Mouse (Mus musculus) CH12.LX (cell line): ENCODE data around the gene Pkp4.

Experiments
- CTCF ChIP-seq, 2 experiments: IDR thresholded peaks in 1 of 2; conservative IDR thresholded peaks in 1 of 2; 2 replicates each; pipeline ENCODE4 v1.5.1; 2011 to 2012; ENCODE audit warnings: low read depth in 2 of 2, low read length in 2 of 2, improper control_type of control experiment in 1 of 2, inconsistent platforms in 1 of 2, mild to moderate bottlenecking in 1 of 2, moderate library complexity in 1 of 2
- ELF1 ChIP-seq: IDR thresholded peaks from 2 replicates; pipeline ENCODE4 v1.6.1; 2014; ENCODE audit warnings: low read depth, mild to moderate bottlenecking, inconsistent platforms, low read length, improper control_type of control experiment
- JUND ChIP-seq: conservative IDR thresholded peaks from 2 replicates; pipeline ENCODE4 v1.6.1; 2011; ENCODE audit warnings: low read depth, low read length, improper control_type of control experiment
- SIN3A ChIP-seq: IDR thresholded peaks from 2 replicates; pipeline ENCODE4 v1.6.1; 2012; ENCODE audit warnings: low read length, improper control_type of control experiment, inconsistent platforms
- SMC3 ChIP-seq: IDR thresholded peaks from 2 replicates; pipeline ENCODE4 v1.6.1; 2011; ENCODE audit warnings: low read depth, low read length, improper control_type of control experiment

DNA sequence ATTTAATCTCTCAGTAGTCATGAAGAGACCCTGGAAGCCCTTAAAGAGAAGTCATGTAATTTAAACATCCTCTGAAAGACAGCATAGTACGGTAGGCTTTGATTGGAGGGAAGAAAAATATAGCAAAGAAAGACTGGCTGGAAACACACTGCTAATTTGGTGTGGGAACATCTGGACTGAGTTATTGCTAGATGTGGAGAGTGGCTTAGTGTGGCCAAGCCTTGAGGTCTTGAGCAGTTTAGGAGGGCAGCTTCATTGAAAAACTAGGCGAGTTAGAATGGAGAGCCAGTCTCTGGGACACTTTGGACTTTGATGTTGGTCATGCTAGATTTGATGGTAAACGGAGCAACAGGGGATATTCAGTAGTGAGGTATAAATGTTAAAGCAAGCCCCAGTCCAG is 129.7 kb downstream of the Pkp4 start:
- no peak for TF ChIP-seq JUND
- TF ChIP-seq ELF1: no peak
- no peak for TF ChIP-seq CTCF (conservative IDR thresholded peaks at IDR 0.05 in 1 of 2, IDR thresholded peaks at IDR 0.05 in 1 of 2; ENCODE audit: low read depth in 2 of 2, low read length in 2 of 2)
- no peak for TF ChIP-seq SMC3
- TF ChIP-seq SIN3A: no peak
